Mouse (Mus musculus) adrenal gland, postnatal 25 days (tissue): ENCODE data around the gene Gm8229. TPM values are rescaled to one million over a fixed set of nuclear protein-coding genes. Genes with fewer than 3 reads are reported as not detected.
"Not testable (repeated sequence)": the region's sequence is repeated elsewhere in the genome, so short reads cannot be mapped to it uniquely, and the experiment has no call there.

Experiments used
- DNase-seq: peaks from one replicate; pipeline ENCODE4 v3.0.0; 2021; ENCODE audit warnings: mixed read lengths
- long read RNA-seq: library from polyadenylated mRNA; stranded (forward); transcript quantifications from one replicate; pipeline ENCODE4 v2.0.0, GENCODE M21; 2021
- total RNA-seq: library from RNA; stranded (reverse); gene quantifications from 2 replicates; pipeline ENCODE4 v1.2.3, GENCODE M21; 2021

Gene Gm8229
- total RNA-seq = not detected in 2 replicates
- long read RNA-seq = 0 reads

DNA sequence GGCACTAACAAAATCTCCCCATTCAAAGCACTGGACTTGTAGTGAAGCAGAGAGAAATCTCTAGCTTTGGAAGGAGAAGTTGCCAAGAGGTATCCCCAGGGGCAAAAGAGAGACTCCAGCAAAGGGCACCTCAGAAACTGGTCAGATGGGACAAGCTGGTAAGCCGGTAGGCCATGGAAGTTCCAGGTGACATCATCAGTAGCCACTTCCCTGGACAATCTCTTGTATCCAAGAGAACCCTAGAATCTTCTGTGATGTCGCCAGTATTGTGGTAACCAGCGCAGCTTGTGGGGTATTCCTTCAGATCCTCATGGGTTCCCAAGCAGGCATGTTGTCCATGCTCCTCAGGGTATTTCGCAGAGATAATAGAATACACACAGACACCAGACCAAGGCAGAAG, at the start of gene Gm8229:
Gene Gm8229, plus strand, starts transcription at position 301 of the 400 bp plus-strand sequence.
- not testable (repeated sequence) for DNase-seq

DNA sequence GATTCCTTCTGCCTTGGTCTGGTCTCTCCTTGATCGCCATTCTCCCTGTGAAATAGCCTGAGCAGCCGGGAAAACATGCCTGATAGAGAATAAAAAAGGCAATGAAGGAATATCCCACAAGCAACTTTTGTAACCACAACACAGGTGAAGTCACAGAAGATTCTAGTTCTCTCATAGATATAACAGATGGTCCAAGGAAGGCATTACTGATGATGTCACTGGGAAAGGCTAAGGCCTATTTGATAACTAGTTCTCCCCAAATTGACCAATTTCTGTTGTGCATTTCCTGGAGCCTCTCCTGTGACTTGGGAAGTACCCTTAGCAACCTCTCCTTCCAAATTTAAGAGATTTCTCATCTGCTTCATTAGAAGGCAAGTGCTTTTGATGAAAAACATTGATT, 26.7 kb upstream of the Gm8229 start, which contains the start of gene Gm5930:
Gene Gm5930, minus strand, starts transcription at position 101 of the 400 bp plus-strand sequence.
- DNase-seq = not testable (repeated sequence)

DNA sequence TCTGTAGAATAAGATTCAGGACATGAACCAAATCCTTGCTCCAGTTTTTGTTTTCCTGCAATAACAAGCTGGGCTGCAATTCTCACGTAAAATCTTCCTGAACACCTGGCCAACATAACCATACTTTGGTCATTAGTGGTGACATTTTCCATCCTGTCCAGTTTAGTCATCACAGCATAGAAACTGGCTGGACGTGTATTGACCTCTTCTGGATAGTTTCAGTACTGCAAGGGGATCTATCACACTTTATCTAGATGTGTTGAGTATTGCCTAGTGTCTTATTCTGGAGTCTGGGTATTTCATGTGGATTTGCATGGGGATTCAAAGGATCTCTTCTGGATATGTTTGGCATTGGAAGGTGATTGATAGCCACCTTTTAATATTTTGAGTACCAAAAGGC, 3.7 kb upstream of the Gm8229 start:
- not testable (repeated sequence) for DNase-seq

DNA sequence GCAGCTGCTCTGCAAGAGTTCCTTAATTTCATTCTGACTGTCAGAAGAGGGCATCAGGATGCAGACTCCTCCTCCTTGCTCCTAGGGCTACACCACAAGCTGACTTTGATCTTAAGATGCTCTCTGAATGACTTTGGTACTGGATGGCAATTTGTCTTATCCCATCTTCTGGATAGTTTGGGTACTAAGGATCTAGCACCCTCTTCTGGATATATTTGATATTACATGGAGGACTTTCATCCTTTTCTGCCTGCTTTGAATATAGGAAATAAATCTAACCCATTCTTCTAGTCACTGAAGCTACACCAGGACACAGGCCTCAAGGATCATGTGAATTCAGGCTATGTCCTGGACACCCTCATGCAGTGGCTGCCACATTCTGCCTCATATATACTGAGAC, 2.9 kb upstream of the Gm8229 start:
- DNase-seq = not testable (repeated sequence)

DNA sequence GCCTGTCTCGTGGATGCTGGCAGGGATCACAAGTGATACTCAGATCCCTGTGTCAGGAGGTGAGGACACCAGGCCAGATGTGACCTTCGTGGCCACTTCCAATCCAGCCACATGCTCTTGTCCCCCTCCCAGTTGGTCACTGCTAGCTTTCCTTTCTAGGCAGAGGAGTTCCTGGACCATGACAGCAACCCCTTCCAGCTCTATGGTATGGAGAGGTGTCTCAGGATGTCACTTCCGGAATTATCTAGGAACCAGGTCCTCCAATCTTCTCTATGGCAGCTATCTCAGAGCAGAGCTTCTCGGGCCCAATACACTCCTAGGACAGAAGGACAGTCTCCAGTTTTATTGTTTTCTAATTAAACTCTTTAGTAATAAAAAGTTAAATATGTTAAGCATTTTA, 19.1 kb downstream of the Gm8229 start:
- DNase-seq = not testable (repeated sequence)

DNA sequence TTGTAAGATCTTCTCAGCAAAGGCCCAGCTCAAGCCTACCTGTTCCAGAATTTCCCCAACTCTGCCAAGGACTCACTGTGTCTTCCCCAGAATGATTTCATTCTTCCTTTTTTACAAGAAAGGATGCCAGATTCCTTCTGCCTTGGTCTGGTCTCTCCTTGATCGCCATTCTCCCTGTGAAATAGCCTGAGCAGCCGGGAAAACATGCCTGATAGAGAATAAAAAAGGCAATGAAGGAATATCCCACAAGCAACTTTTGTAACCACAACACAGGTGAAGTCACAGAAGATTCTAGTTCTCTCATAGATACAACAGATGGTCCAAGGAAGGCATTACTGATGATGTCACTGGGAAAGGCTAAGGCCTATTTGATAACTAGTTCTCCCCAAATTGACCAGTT, 45.4 kb downstream of the Gm8229 start, which contains the start of gene Gm3371:
Gene Gm3371, minus strand, starts transcription at position 101 of the 400 bp plus-strand sequence.
- DNase-seq = not testable (repeated sequence)

Other genes with a start within 250 kb of the Gm8229 start
- gene Gm3327, start 241.5 kb upstream of the Gm8229 start, total RNA-seq = not detected in 2 replicates
- gene Gm8212, start 167.7 kb upstream of the Gm8229 start, total RNA-seq = not detected in 2 replicates
- not detected in 2 replicates for gene 4930503E14Rik, start 152.1 kb upstream of the Gm8229 start, total RNA-seq
- not detected in 2 replicates for gene Gm8220, start 79.8 kb upstream of the Gm8229 start, total RNA-seq
- not detected in 2 replicates for gene Gm5930, start 26.8 kb upstream of the Gm8229 start, total RNA-seq
- gene Gm3371, start 45.3 kb downstream of the Gm8229 start, total RNA-seq = not detected in 2 replicates
- gene Gm8232, start 68.3 kb downstream of the Gm8229 start, total RNA-seq = not detected in 2 replicates
- not detected in 2 replicates for gene BC061237, start 127.1 kb downstream of the Gm8229 start, total RNA-seq
- gene Gm17093, start 152.9 kb downstream of the Gm8229 start, total RNA-seq = not detected in 2 replicates
- not detected in 2 replicates for gene Gm8247, start 217.8 kb downstream of the Gm8229 start, total RNA-seq